Mouse (Mus musculus): ENCODE measurements around the gene Wnt2. TPM values are rescaled to one million over a fixed set of nuclear protein-coding genes. Genes with fewer than 3 reads are reported as not detected.

Gene Wnt2
- polyA plus RNA-seq, 1 experiment from 2014 or later, result 0.43 TPM

- 79% methylated on average over 4 of the region's 4 CpGs for WGBS
- no peaks in the 10 kb centered on the region for H3K27me3 ChIP-seq (ENCODE audit: insufficient read depth, low read length)
- no peaks in the 10 kb centered on the region for H3K9me3 ChIP-seq (replicated peaks; ENCODE audit: low read length)
- no peaks in the 10 kb centered on the region for H3K36me3 ChIP-seq (ENCODE audit: insufficient read depth, low read length)
- no peak overlapping the region for H3K9ac ChIP-seq (ENCODE audit: low read depth, low read length)
- DNase-seq (ENCODE audit: low spot score), result no peak
- H3K27ac ChIP-seq, result no peak overlapping the region
- no peaks in the 10 kb centered on the region for H3K4me1 ChIP-seq (replicated peaks; ENCODE audit: insufficient read depth, low read length)
- H3K4me2 ChIP-seq (ENCODE audit: low read length), result no peak overlapping the region
- no peak overlapping the region for H3K4me3 ChIP-seq (replicated peaks; ENCODE audit: low read depth, low read length)
- no peak for ATAC-seq (replicated peaks; ENCODE audit: low FRiP score, low read depth)
- TF ChIP-seq CTCF (IDR thresholded peaks at IDR 0.05; ENCODE audit: low read depth), result no peak
Measured at GRCm38 (mm10) chr6:18044299-18044698, 13.9 kb upstream of the Wnt2 start.

- TF ChIP-seq CTCF (IDR thresholded peaks at IDR 0.05; ENCODE audit: low read depth), result no peak
- Histone ChIP-seq H3K4me3 (replicated peaks; ENCODE audit: low read depth, low read length) (no peak overlapping the region), H3K9me3 (replicated peaks; ENCODE audit: low read length) (no peaks in the 10 kb centered on the region), H3K27me3 (ENCODE audit: insufficient read depth, low read length) (no peaks in the 10 kb centered on the region), H3K9ac (ENCODE audit: low read depth, low read length) (no peak overlapping the region), H3K4me2 (ENCODE audit: low read length) (no peak overlapping the region), H3K4me1 (replicated peaks; ENCODE audit: insufficient read depth, low read length) (no peaks in the 10 kb centered on the region), H3K36me3 (ENCODE audit: insufficient read depth, low read length) (no peaks in the 10 kb centered on the region), H3K27ac (no peak overlapping the region)
- ATAC-seq (replicated peaks; ENCODE audit: low FRiP score, low read depth) (no peak), DNase-seq (ENCODE audit: low spot score) (no peak)
- 77% methylated on average over 5 of the region's 5 CpGs for WGBS
Measured at GRCm38 (mm10) chr6:18043172-18043571, 12.8 kb upstream of the Wnt2 start.

- peak overlapping the region; percentile 44 for H3K4me3 ChIP-seq (replicated peaks; ENCODE audit: low read depth, low read length)
- 26% methylated on average over 6 of the region's 6 CpGs for WGBS
- H3K27ac ChIP-seq, result no peak overlapping the region
- ATAC-seq (replicated peaks; ENCODE audit: low FRiP score, low read depth) (no peak), DNase-seq (ENCODE audit: low spot score) (no peak)
- H3K4me1 ChIP-seq (replicated peaks; ENCODE audit: insufficient read depth, low read length), result peaks cover 7% of the 10 kb centered on the region; the same call in 1 of the 2 replicates
- peak overlapping the region; percentile 90 for H3K4me2 ChIP-seq (ENCODE audit: low read length)
- peaks cover 31% of the 10 kb centered on the region for H3K27me3 ChIP-seq (ENCODE audit: insufficient read depth, low read length)
- no peaks in the 10 kb centered on the region for H3K9me3 ChIP-seq (replicated peaks; ENCODE audit: low read length)
- H3K9ac ChIP-seq (ENCODE audit: low read depth, low read length), result no peak overlapping the region
- no peak for TF ChIP-seq CTCF (IDR thresholded peaks at IDR 0.05; ENCODE audit: low read depth)
- no peaks in the 10 kb centered on the region for H3K36me3 ChIP-seq (ENCODE audit: insufficient read depth, low read length)
Measured at GRCm38 (mm10) chr6:18032271-18032670, 1.9 kb upstream of the Wnt2 start.

GRCm38 (mm10) chr6:18031509-18032010 is 1.2 kb upstream of the Wnt2 start:
- no peaks in the 10 kb centered on the region for H3K36me3 ChIP-seq (ENCODE audit: insufficient read depth, low read length)
- TF ChIP-seq CTCF (IDR thresholded peaks at IDR 0.05; ENCODE audit: low read depth), result no peak
- H3K9ac ChIP-seq (ENCODE audit: low read depth, low read length), result no peak overlapping the region
- peaks cover 7% of the 10 kb centered on the region; the same call in 1 of the 2 replicates for H3K4me1 ChIP-seq (replicated peaks; ENCODE audit: insufficient read depth, low read length)
- WGBS, result under 1% methylated on average over 27 of the region's 29 CpGs
- DNase-seq (ENCODE audit: low spot score), result peak; percentile 51
- ATAC-seq (replicated peaks; ENCODE audit: low FRiP score, low read depth), result peak; percentile 75
- no peaks in the 10 kb centered on the region for H3K9me3 ChIP-seq (replicated peaks; ENCODE audit: low read length)
- peak overlapping the region; percentile 90 for H3K4me2 ChIP-seq (ENCODE audit: low read length)
- no peak overlapping the region for H3K27ac ChIP-seq
- H3K27me3 ChIP-seq (ENCODE audit: insufficient read depth, low read length), result peaks cover 31% of the 10 kb centered on the region
- peak overlapping the region; percentile 44 for H3K4me3 ChIP-seq (replicated peaks; ENCODE audit: low read depth, low read length)

- H3K4me2 ChIP-seq (ENCODE audit: low read length), result peak overlapping the region; percentile 90
- TF ChIP-seq CTCF (IDR thresholded peaks at IDR 0.05; ENCODE audit: low read depth), result no peak
- H3K4me3 ChIP-seq (replicated peaks; ENCODE audit: low read depth, low read length), result peak overlapping the region; percentile 44
- peaks cover 31% of the 10 kb centered on the region for H3K27me3 ChIP-seq (ENCODE audit: insufficient read depth, low read length)
- no peaks in the 10 kb centered on the region for H3K36me3 ChIP-seq (ENCODE audit: insufficient read depth, low read length)
- no peaks in the 10 kb centered on the region for H3K9me3 ChIP-seq (replicated peaks; ENCODE audit: low read length)
- ATAC-seq (replicated peaks; ENCODE audit: low FRiP score, low read depth) (0 out of 2 replicates have a peak, but pooled peaks have one; percentile 2), DNase-seq (ENCODE audit: low spot score) (no peak)
- 10% methylated on average over 12 of the region's 12 CpGs for WGBS
- H3K9ac ChIP-seq (ENCODE audit: low read depth, low read length), result no peak overlapping the region
- no peak overlapping the region for H3K27ac ChIP-seq
- H3K4me1 ChIP-seq (replicated peaks; ENCODE audit: insufficient read depth, low read length), result peaks cover 7% of the 10 kb centered on the region; the same call in 1 of the 2 replicates
Measured at GRCm38 (mm10) chr6:18030868-18031508, 603 bp upstream of the Wnt2 start.

GRCm38 (mm10) chr6:18024133-18024794 is 6.1 kb downstream of the Wnt2 start:
- Histone ChIP-seq H3K27ac (no peak overlapping the region), H3K4me2 (ENCODE audit: low read length) (no peak overlapping the region), H3K36me3 (ENCODE audit: insufficient read depth, low read length) (no peaks in the 10 kb centered on the region), H3K4me3 (replicated peaks; ENCODE audit: low read depth, low read length) (no peak overlapping the region), H3K27me3 (ENCODE audit: insufficient read depth, low read length) (0 out of 2 replicates have a peak, but pooled peaks cover under 1% of the 10 kb centered on the region), H3K9me3 (replicated peaks; ENCODE audit: low read length) (no peaks in the 10 kb centered on the region), H3K9ac (ENCODE audit: low read depth, low read length) (no peak overlapping the region), H3K4me1 (replicated peaks; ENCODE audit: insufficient read depth, low read length) (no peaks in the 10 kb centered on the region)
- WGBS, result 51% methylated on average over 8 of the region's 8 CpGs
- no peak for TF ChIP-seq CTCF (IDR thresholded peaks at IDR 0.05; ENCODE audit: low read depth)
- DNase-seq (ENCODE audit: low spot score) (no peak), ATAC-seq (replicated peaks; ENCODE audit: low FRiP score, low read depth) (no peak)

Measured in kidney, postnatal 0 days (tissue).